Mouse (Mus musculus) spleen, postnatal 14 days (tissue): ENCODE data around the gene Cmah.
A peak's percentile ranks its signal among the peaks of the same experiment; 100 is the strongest.

Experiments used
- DNase-seq, 2 experiments: peaks; one replicate each; pipeline ENCODE4 v3.0.0; 2021 to 2022; ENCODE audit warnings: low spot score in 2 of 2

Gene Cmah

DNA sequence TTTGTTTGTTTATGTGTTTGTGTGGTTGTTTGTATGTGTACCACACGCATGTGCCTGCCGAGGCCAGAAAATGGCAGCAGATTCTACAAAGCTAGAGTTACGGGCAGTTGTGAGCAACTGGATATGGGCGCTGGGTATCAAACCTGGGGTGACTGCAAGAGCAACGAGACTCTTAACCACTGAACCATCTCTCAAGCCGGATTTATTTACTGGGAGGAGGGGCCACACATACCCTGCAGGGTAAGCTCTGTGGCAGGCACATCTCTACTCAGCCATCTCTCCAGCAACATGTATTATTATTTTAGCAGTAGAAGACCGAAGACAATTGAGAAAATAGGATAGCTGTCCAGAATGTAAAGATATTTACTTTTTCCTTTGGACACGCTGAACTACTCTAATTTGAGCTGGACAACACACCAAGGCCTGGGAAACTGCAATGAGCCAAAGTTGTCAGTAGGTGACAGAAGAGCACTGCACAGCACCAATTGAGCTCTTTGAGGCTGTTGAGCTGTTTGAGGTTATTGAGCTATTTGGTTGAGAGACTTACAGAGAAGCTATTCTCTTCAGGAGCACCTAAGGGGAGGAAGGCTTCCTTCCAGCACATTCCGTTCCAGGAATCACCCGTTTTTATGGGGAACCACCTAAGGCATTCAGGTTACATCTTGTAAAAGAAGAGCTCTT, 154.6 kb downstream of the Cmah start:
- DNase-seq = peak in 1 of 2 experiments; percentile 28

- DNase-seq = no peak
Measured at GRCm38 (mm10) chr13:24483691-24484090, 156.5 kb downstream of the Cmah start.

- no peak for DNase-seq
Measured at GRCm38 (mm10) chr13:24484811-24485210, 157.6 kb downstream of the Cmah start.

DNA sequence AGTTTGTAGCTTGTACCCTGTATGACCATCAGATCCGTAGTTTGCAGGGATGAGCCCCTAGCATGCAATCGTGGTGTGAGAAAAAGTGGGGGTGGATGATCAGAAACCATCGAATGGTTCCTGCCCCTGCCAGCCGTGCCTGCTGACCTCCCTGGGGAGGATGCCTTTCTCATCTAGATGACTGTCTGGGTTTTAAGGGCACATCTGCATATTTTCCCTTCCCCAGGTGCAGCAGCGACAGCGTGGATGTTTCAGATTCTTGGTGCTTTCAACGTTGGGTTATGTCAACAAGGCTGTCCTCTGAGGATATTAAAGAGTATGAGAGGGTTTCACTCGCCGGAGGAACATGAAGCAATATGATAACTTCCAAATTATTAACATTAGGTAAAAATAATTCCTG, 158.8 kb downstream of the Cmah start:
- no peak for DNase-seq

GRCm38 (mm10) chr13:24486403-24486802, 159.2 kb downstream of the Cmah start:
- no peak for DNase-seq

GRCm38 (mm10) chr13:24487061-24487460, 159.9 kb downstream of the Cmah start:
- no peak for DNase-seq

DNA sequence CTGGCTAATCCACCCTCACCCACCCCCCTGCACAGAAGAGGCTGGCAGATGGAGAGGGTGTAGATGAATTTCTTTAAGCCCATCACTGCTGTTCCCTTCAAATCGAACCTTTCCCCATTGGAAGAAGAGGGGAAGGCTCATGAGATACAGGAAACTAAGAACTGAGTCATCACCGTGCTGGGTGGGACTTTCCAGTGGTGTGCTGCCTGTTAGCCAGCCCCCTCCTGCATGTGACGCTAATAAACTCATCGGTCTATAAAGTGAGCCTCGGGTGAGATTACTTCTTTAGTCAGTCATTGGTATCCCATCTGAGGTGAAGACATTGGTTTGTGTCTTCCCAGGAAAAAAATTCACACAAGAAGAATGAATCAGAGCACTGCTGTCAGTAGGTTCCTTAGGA, 160.3 kb downstream of the Cmah start:
- DNase-seq = no peak

GRCm38 (mm10) chr13:24488526-24489070, 161.4 kb downstream of the Cmah start:
- no peak for DNase-seq

DNA sequence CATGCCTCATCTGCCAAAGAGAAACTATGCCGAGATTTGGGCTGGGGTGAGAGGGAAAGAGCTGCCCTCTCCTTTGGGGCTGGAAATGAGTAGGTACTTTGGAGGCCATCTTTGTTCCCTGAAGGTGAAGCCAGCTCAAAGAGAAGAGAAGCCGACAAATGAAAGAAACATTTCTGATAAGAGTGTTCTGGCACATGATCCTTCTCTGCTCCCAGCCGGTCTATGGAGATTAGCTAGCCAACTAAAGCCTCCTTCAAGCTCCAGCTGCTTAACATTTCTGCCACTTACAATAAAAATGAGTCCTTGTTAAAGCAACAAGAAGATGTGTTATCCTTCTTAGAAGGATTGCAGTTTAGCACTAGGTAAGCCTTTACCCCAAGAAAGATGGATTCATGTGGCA, 162.3 kb downstream of the Cmah start:
- no peak for DNase-seq

DNA sequence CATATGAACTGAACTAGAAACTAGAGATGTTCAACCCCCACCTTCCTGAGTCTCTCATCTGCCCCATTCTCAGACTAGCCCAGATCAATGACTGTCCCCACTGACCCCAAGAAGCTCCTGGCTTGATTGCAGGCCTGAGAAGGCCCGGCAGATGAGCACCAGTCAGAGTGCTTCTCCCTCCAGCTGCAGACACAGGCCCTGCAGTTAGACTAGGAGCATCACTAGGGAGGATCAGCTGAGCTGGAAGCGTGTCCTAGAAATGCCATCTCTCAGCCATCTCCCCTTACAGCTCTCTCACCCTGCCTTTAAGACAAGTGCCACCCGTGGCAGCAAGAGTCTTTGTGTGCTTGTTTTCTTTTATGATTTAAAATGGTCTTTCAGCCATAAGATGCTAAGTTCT, 162.8 kb downstream of the Cmah start:
- DNase-seq = no peak

GRCm38 (mm10) chr13:24491101-24491500, 163.9 kb downstream of the Cmah start:
- DNase-seq = no peak

- no peak for DNase-seq
Measured at GRCm38 (mm10) chr13:24493784-24494183, 166.6 kb downstream of the Cmah start.

DNA sequence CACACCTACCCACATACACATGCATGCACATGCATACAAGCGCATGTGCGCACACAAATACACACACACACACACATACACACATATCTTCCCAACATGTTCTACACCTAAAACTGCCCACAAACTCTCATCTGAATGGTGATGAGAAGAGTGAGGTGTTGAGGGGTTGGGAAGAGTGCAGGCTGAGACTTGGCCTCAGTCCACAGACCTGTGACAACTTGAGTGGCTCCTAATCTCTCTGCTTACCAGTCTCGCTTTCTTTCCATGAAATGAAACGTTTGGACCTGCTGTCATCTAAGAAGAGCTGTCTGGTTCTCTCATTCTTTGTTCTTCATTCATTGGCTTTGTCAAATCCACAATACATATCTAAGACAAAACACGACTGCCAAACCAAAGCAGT, 169.1 kb downstream of the Cmah start:
- no peak for DNase-seq

- no peak for DNase-seq
Measured at GRCm38 (mm10) chr13:24497001-24497400, 169.8 kb downstream of the Cmah start.

DNA sequence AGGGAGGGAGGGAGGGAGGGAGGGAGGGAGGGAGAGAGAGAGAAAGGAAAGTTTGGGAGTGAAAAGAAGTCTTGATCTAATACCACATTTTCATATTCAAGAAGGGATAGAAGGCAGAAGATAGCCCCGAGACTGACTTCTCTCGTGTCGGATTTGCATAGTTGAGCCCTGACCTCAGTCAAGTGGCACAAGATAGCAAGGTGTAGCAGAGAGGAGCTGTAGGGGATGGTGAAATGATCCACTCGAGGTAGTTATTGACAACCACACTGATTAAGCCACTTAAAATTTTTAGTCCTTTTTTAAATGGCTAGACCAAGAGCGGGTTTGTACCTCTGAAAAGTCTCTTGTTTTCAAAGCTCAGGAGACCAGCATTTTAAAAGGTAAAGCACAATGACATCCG, 171.1 kb downstream of the Cmah start:
- no peak for DNase-seq

DNA sequence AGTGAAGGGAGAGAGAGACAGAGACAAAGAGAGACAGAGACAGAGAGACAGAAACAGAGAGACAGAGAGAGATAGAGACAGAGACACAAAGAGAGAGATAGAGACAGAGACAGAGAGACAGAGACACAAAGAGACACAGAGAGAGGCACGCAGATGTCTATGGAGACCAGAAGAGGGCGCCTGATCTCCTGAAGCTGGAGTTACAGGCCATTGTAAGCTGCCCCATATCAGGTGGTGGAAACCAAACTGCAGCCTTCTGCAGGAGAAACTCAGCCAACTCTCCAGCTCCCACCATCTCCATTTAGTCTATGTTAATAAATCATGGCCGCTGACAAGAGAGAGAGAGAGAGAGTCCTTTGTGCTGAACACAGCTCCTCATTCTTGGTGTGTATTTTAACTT, 172.3 kb downstream of the Cmah start:
- DNase-seq = peak in 1 of 2 experiments; percentile 22

DNA sequence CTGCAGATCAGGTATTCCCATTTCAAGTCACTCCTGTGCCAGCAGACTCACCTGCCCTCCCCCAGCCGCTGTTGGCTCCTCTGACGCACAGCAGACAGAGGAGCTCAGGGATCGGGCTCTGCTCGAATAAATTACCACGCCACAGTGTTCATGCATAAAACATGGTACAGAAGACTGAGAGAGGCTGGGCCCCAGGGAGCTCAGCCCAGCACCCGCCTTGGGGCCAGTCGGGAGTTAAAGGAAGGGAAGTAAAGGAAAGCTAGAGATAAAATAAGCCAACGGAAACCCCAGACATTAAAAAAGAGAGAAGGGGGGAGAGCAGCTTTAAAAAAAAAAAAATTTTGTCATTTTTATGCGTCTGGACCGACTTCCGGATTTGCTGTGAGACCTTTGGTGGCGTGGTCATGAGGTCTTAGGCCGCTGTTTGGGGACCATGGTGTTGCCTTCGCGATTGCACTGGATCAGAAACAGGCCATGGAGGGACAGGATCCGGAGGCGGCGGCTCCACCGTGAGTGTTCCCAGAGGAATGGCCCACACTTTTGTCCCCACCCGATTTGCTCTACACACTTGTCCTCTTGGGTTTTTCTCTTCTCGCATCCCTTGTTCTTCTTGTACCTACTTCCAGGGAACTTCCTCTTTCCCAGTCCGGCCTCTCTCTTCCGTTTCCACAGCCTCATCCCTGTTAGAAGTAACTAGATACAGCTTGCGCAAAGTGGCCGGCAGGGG, 174.1 kb downstream of the Cmah start:
- DNase-seq = peak in 1 of 2 experiments; percentile 16

DNA sequence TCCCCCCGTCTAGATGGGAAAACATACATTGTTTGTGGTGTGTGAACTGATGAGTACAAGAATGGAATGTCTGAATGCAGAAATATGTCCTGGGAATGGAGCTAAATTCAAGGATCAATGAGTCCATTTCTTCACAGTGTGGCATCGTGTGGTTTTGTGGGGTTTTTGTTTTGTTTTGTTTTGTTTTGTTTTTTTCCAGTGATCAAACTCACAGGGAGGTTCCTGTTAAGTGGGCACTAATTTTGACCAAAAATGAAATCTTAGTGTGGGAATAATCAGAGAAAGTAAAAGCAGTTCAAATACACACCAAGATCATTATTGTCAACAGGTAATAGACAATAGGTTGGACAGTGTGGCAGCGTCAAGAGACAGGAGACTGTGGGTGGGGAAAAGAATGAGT, 174.7 kb downstream of the Cmah start:
- no peak for DNase-seq

- DNase-seq = no peak
Measured at GRCm38 (mm10) chr13:24505812-24506211, 178.6 kb downstream of the Cmah start.

- DNase-seq = no peak
Measured at GRCm38 (mm10) chr13:24507156-24507555, 180.0 kb downstream of the Cmah start.

DNA sequence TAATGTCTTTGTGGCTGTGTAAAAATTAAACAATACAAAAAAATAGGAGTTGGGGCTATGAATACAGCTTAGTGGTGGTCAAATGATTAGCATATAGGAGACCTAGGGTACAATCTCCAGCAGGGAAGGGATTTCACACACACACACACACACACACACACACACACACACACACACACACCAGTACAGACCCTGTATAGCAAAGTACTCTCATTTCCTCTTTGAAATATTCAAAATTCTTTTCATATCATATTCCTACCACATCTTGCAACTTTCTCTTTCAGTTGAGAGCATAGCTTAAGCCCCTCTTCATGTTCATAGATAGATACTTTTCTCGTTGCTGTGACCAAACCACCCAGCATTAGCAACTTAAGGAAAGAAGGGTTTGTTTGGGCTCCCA, 181.7 kb downstream of the Cmah start:
- no peak for DNase-seq

GRCm38 (mm10) chr13:24511367-24511766, 184.2 kb downstream of the Cmah start:
- no peak for DNase-seq

DNA sequence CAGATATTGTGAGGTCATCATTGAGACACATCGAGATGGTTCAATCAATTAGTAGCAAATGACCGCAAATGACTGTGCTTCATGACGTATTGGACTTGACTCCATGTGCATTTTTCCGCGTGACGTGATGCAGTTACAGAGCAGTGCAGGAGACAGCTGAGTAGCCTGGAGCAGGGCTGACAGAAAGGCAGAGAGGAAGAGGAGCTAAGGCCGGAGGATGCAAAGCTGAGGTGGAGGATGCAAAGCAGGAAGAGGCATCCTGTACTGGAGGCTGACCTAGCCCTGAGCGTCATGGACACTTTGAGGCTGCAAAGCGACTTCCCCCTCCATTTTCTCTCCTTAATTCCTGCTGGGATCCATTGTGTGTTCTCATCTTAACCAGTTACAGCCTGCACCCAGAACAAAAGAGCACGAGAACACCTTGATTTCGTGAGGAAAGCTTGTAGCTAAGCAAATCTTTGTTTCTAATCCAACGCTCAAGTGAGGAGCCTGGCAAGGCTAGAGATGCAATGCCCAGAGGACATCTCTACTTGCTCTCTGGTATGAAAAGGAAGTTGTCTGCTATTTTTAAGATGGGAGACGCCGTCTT, 184.8 kb downstream of the Cmah start:
- DNase-seq = no peak
